In genomic region chr7:34229691-34230111, GRCm38 (mm10) we compare ENCODE assay signal across 8 mouse cellular contexts. TPM values are rescaled to one million over a fixed set of nuclear protein-coding genes. Genes with fewer than 3 reads are reported as not detected.
DNase-seq lines count a peak whose midpoint lies in the region; ATAC-seq and TF ChIP-seq lines count a peak whose summit lies in the region.

No protein-coding gene starts in this region.

- no peak for TF ChIP-seq EP300 in CH12.LX (IDR thresholded peaks at IDR 0.05; ENCODE audit: low read length)

- dilution Hi-C loops in CH12.LX (cut with MboI; ENCODE audit: extremely low pct_ligation_motif_present, extremely low pct_unique_long_range_greater_than_20kb, low sequenced_read_pairs), result no loop called here

- H3K27me3 ChIP-seq in CH12.LX (replicated peaks), result no peaks in the 10 kb centered on the region
- no peaks in the 10 kb centered on the region for H3K27me3 ChIP-seq in embryonic facial prominence, embryonic 15.5 days
- no peaks in the 10 kb centered on the region for H3K27me3 ChIP-seq in heart, embryonic 10.5 days (ENCODE audit: insufficient read depth, poor library complexity, severe bottlenecking)
- H3K27me3 ChIP-seq in kidney, embryonic 14.5 days (ENCODE audit: control insufficient read depth, insufficient read depth, low read length), result no peaks in the 10 kb centered on the region

- TF ChIP-seq CTCF in CH12.LX (conservative IDR thresholded peaks at IDR 0.05 in 1 of 2, IDR thresholded peaks at IDR 0.05 in 1 of 2; ENCODE audit: low read depth in 2 of 2, low read length in 2 of 2), result no peak

- peak overlapping the region; percentile 78 for H3K9ac ChIP-seq in CH12.LX (ENCODE audit: insufficient read depth, low read depth)
- H3K9ac ChIP-seq in embryonic facial prominence, embryonic 15.5 days, result peak overlapping the region; percentile 71
- H3K9ac ChIP-seq in kidney, embryonic 14.5 days (ENCODE audit: low read depth, low read length), result peak overlapping the region; percentile 78

- H3K27ac ChIP-seq in CH12.LX (ENCODE audit: insufficient read depth, low read depth), result no peak overlapping the region; the same call in 1 of the 2 replicates
- H3K27ac ChIP-seq in embryonic facial prominence, embryonic 15.5 days (replicated peaks), result peak overlapping the region; percentile 90
- peak overlapping the region; percentile 95 for H3K27ac ChIP-seq in heart, embryonic 10.5 days
- peak overlapping the region; percentile 76 for H3K27ac ChIP-seq in kidney, embryonic 14.5 days (ENCODE audit: low read depth, low read length)

- in situ Hi-C loops in CH12.LX (cut with MboI; ENCODE audit: low pct_ligation_motif_present, low pct_unique_long_range_greater_than_20kb, low sequenced_read_pairs), result loop anchor here (5.0 kb wide), 1 partner anchor 62 kb away; the partner anchor contains the start of gene Uba2

- no peak for TF ChIP-seq RAD21 in CH12.LX (IDR thresholded peaks at IDR 0.05; ENCODE audit: low read depth, low read length)

- peak; percentile 9; the same call in 1 of the 2 replicates for ATAC-seq in embryonic facial prominence, embryonic 15.5 days (ENCODE audit: insufficient number of reproducible peaks, low FRiP score, low TSS enrichment, low read depth)
- peak; percentile 40 for ATAC-seq in kidney, embryonic 14.5 days (ENCODE audit: low FRiP score, low TSS enrichment)

- DNase-seq in CH12.LX (ENCODE audit: extremely low read depth) (peak; percentile 25), liver (peak; percentile 59)
- DNase-seq in adrenal gland, adult 8-10 months, result peak; percentile 43
- peak; percentile 88 for DNase-seq in heart, embryonic 10.5 days (ENCODE audit: low spot score)
- peak; percentile 70 for DNase-seq in neural tube, embryonic 10.5 days (ENCODE audit: extremely low spot score, low spot score)
- peak; percentile 42 for DNase-seq in thymus, postnatal 25 days

- peaks cover 32 to 40% of the 10 kb centered on the region in 2 experiments for H3K36me3 ChIP-seq in CH12.LX (replicated peaks in 1 of 2; ENCODE audit: control insufficient read depth in 1 of 2, insufficient read depth in 1 of 2, low read length in 1 of 2)
- peaks cover 35% of the 10 kb centered on the region for H3K36me3 ChIP-seq in embryonic facial prominence, embryonic 15.5 days
- H3K36me3 ChIP-seq in heart, embryonic 10.5 days, result peaks cover 42% of the 10 kb centered on the region
- H3K36me3 ChIP-seq in kidney, embryonic 14.5 days (ENCODE audit: control insufficient read depth, insufficient read depth, low read length), result peaks cover 36% of the 10 kb centered on the region

- peak overlapping the region; percentile 30 for H3K4me2 ChIP-seq in CH12.LX (ENCODE audit: insufficient read depth, low read depth, poor library complexity, severe bottlenecking)
- H3K4me2 ChIP-seq in embryonic facial prominence, embryonic 15.5 days (replicated peaks), result peak overlapping the region; percentile 80
- peak overlapping the region; percentile 58 for H3K4me2 ChIP-seq in kidney, embryonic 14.5 days (replicated peaks; ENCODE audit: low read depth, low read length)

- peaks cover 37% of the 10 kb centered on the region for H3K79me2 ChIP-seq in CH12.LX (replicated peaks; ENCODE audit: control insufficient read depth, extremely low read depth, insufficient read depth, poor library complexity, severe bottlenecking)

- no peaks in the 10 kb centered on the region for H3K9me3 ChIP-seq in CH12.LX (replicated peaks; ENCODE audit: low read length)
- no peaks in the 10 kb centered on the region for H3K9me3 ChIP-seq in embryonic facial prominence, embryonic 15.5 days (replicated peaks)
- no peaks in the 10 kb centered on the region for H3K9me3 ChIP-seq in heart, embryonic 10.5 days
- no peaks in the 10 kb centered on the region for H3K9me3 ChIP-seq in kidney, embryonic 14.5 days (ENCODE audit: control insufficient read depth, low read length)

- H3K4me3 ChIP-seq in CH12.LX (replicated peaks in 1 of 3; ENCODE audit: low read depth in 2 of 3, low read length in 2 of 3, poor library complexity in 1 of 3), result peak overlapping the region; percentile 84 to 87 (median 85)
- peak overlapping the region; percentile 77 for H3K4me3 ChIP-seq in embryonic facial prominence, embryonic 15.5 days (replicated peaks)
- peak overlapping the region; percentile 82 for H3K4me3 ChIP-seq in heart, embryonic 10.5 days
- peak overlapping the region; percentile 64 for H3K4me3 ChIP-seq in kidney, embryonic 14.5 days (ENCODE audit: low read length)

- under 1% methylated on average over 19 of the region's 19 CpGs for WGBS in embryonic facial prominence, embryonic 15.5 days
- 0% methylated on average over 15 of the region's 19 CpGs for WGBS in heart, embryonic 10.5 days
- WGBS in kidney, embryonic 14.5 days, result under 1% methylated on average over 19 of the region's 19 CpGs

- TF ChIP-seq POLR2A in CH12.LX (IDR thresholded peaks at IDR 0.05; ENCODE audit: low read depth, low read length), result no peak

- H3K4me1 ChIP-seq in CH12.LX (ENCODE audit: control insufficient read depth in 1 of 2, insufficient read depth in 2 of 2), result peaks cover 5 to 63% of the 10 kb centered on the region in 2 experiments
- H3K4me1 ChIP-seq in embryonic facial prominence, embryonic 15.5 days, result peaks cover 38% of the 10 kb centered on the region
- peaks cover 59% of the 10 kb centered on the region for H3K4me1 ChIP-seq in heart, embryonic 10.5 days
- peaks cover 9% of the 10 kb centered on the region; the same call in 1 of the 2 replicates for H3K4me1 ChIP-seq in kidney, embryonic 14.5 days (ENCODE audit: control insufficient read depth, insufficient read depth, low read length)

TF ChIP-seq in CH12.LX, 34 proteins besides CTCF, POLR2A, EP300 and RAD21:
- TF ChIP-seq SIN3A (IDR thresholded peaks at IDR 0.05; ENCODE audit: low read length), result no peak
- TF ChIP-seq ZKSCAN1 (IDR thresholded peaks at IDR 0.05; ENCODE audit: borderline replicate concordance, low read depth, low read length), result no peak
- no peak for TF ChIP-seq JUN (IDR thresholded peaks at IDR 0.05; ENCODE audit: insufficient read depth, low read depth, low read length)
- TF ChIP-seq BHLHE40 (IDR thresholded peaks at IDR 0.05; ENCODE audit: low read depth, low read length), result 0 out of 2 replicates have a peak, but pooled peaks have one; percentile 9
- no peak; the same call in 1 of the 2 replicates for TF ChIP-seq HCFC1 (IDR thresholded peaks at IDR 0.05; ENCODE audit: low read depth, low read length)
- TF ChIP-seq MAZ (IDR thresholded peaks at IDR 0.05; ENCODE audit: low read depth, low read length), result no peak
- TF ChIP-seq POLR2AphosphoS2 (IDR thresholded peaks at IDR 0.05; ENCODE audit: low read depth, low read length), result no peak
- no peak for TF ChIP-seq RCOR1 (conservative IDR thresholded peaks at IDR 0.05; ENCODE audit: low read depth, low read length)
- no peak for TF ChIP-seq E2F4 (IDR thresholded peaks at IDR 0.05; ENCODE audit: insufficient replicate concordance, low read depth, low read length)
- peak; percentile 30; the same call in 1 of the 2 replicates for TF ChIP-seq MAX (IDR thresholded peaks at IDR 0.05; ENCODE audit: low read length)
- no peak for TF ChIP-seq IRF4 (IDR thresholded peaks at IDR 0.05; ENCODE audit: low read depth, low read length)
- TF ChIP-seq ZMIZ1 (IDR thresholded peaks at IDR 0.05; ENCODE audit: low read depth, low read length), result no peak
- no peak for TF ChIP-seq MYC (IDR thresholded peaks at IDR 0.05; ENCODE audit: low read depth, low read length)
- TF ChIP-seq MXI1 (IDR thresholded peaks at IDR 0.05; ENCODE audit: low read depth, low read length), result no peak
- no peak for TF ChIP-seq CHD2 (IDR thresholded peaks at IDR 0.05; ENCODE audit: low read length)
- no peak for TF ChIP-seq CHD1 (IDR thresholded peaks at IDR 0.05; ENCODE audit: low read depth, low read length)
- TF ChIP-seq PAX5 (IDR thresholded peaks at IDR 0.05; ENCODE audit: low read length), result no peak

RNA-seq across cellular contexts. Expression of gene Gpi1, which starts 0.4 kb away (rescaled TPM):
- total RNA-seq in CH12.LX (2012; rRNA removed), result 243 and 332 TPM in 2 replicates
- total RNA-seq in CH12.LX (2014; rRNA removed), result 227 and 278 TPM in 2 replicates
- polyA plus RNA-seq in CH12.LX (2012; ENCODE audit: insufficient read length, low read depth), result 681 and 693 TPM in 2 replicates
- 100 to 1,000 TPM; 226 to 338 (median 277) TPM for total RNA-seq in adrenal gland, adult 8-10 months (2022)
- 277 and 278 TPM in 2 replicates for polyA plus RNA-seq in embryonic facial prominence, embryonic 15.5 days (2015; fragmentation: Nextera tagmentation; extraction: Ambion mirVana)
- 650 and 828 TPM in 2 replicates for polyA plus RNA-seq in heart, embryonic 10.5 days (2016; fragmentation: Nextera tagmentation; extraction: Ambion mirVana)
- polyA plus RNA-seq in kidney, embryonic 14.5 days (2014; fragmentation: Nextera tagmentation; extraction: Ambion mirVana), result 229 and 366 TPM in 2 replicates

RNA-seq across cellular contexts. Expression of gene Gm6096, which starts 21.1 kb away (rescaled TPM):
- total RNA-seq in CH12.LX (2012; rRNA removed) (not detected in 2 replicates), CH12.LX (2014; rRNA removed) (not detected in 2 replicates)
- polyA plus RNA-seq in CH12.LX (2012; ENCODE audit: insufficient read length, low read depth), result not detected in 2 replicates
- total RNA-seq in adrenal gland, adult 8-10 months (2022), result not detected
- 0.46 TPM in 1 of 2 replicates, not detected in the other for polyA plus RNA-seq in embryonic facial prominence, embryonic 15.5 days (2015; fragmentation: Nextera tagmentation; extraction: Ambion mirVana)
- 0.57 TPM in 1 of 2 replicates, not detected in the other for polyA plus RNA-seq in heart, embryonic 10.5 days (2016; fragmentation: Nextera tagmentation; extraction: Ambion mirVana)
- 0.69 TPM in 1 of 2 replicates, not detected in the other for polyA plus RNA-seq in kidney, embryonic 14.5 days (2014; fragmentation: Nextera tagmentation; extraction: Ambion mirVana)

RNA-seq across cellular contexts. Expression of gene Pdcd2l, which starts 33.2 kb away (rescaled TPM):
- total RNA-seq in CH12.LX (2012; rRNA removed), result 41.4 and 51.6 TPM in 2 replicates
- 39.5 and 41.2 TPM in 2 replicates for total RNA-seq in CH12.LX (2014; rRNA removed)
- 27.9 and 30.1 TPM in 2 replicates for polyA plus RNA-seq in CH12.LX (2012; ENCODE audit: insufficient read length, low read depth)
- total RNA-seq in adrenal gland, adult 8-10 months (2022), result 10 to 100 TPM; 25.7 to 30.3 (median 27.0) TPM
- 56.9 and 60.8 TPM in 2 replicates for polyA plus RNA-seq in embryonic facial prominence, embryonic 15.5 days (2015; fragmentation: Nextera tagmentation; extraction: Ambion mirVana)
- 65.2 and 67.5 TPM in 2 replicates for polyA plus RNA-seq in heart, embryonic 10.5 days (2016; fragmentation: Nextera tagmentation; extraction: Ambion mirVana)
- 65.9 and 68.7 TPM in 2 replicates for polyA plus RNA-seq in kidney, embryonic 14.5 days (2014; fragmentation: Nextera tagmentation; extraction: Ambion mirVana)

Comparison
In these comparisons a context has a peak if more than half of its experiments do, and no peak if none do; other contexts are left out.
1. DNase-seq: peak in every context shown above with its lines; median percentile 88 in heart, embryonic 10.5 days; 70 in neural tube, embryonic 10.5 days; 59 in liver; 43 in adrenal gland, adult 8-10 months; 42 in thymus, postnatal 25 days; 25 in CH12.LX.
2. H3K4me2 ChIP-seq: peak in every context shown above with its lines; median percentile 80 in embryonic facial prominence, embryonic 15.5 days; 58 in kidney, embryonic 14.5 days; 30 in CH12.LX.